Mouse (Mus musculus) ovary, postnatal 10 days (tissue): Measurements from ENCODE around the gene Smtnl2.
"Not testable (repeated sequence)": the region's sequence is repeated elsewhere in the genome, so short reads cannot be mapped to it uniquely, and the experiment has no call there.

Source experiments
- DNase-seq: peaks from one replicate; pipeline ENCODE4 v3.0.0; 2022; ENCODE audit warnings: low spot score

Gene Smtnl2

GRCm38 (mm10) chr11:72361385-72362346 lies 49.8 kb downstream of the Smtnl2 start:
- DNase-seq, result peak; percentile 32

- peak; percentile 65 for DNase-seq
These were observed 56.4 kb downstream of the Smtnl2 start for GRCm38 (mm10) chr11:72354971-72355728.

GRCm38 (mm10) chr11:72353186-72353585 lies 58.3 kb downstream of the Smtnl2 start:
- DNase-seq, result no peak

GRCm38 (mm10) chr11:72352272-72352671 lies 59.2 kb downstream of the Smtnl2 start:
- no peak for DNase-seq

GRCm38 (mm10) chr11:72349652-72350051 lies 61.9 kb downstream of the Smtnl2 start:
- no peak for DNase-seq

GRCm38 (mm10) chr11:72349016-72349415 lies 62.5 kb downstream of the Smtnl2 start:
- no peak for DNase-seq

GRCm38 (mm10) chr11:72348563-72348962 lies 63.0 kb downstream of the Smtnl2 start:
- no peak for DNase-seq

- DNase-seq, result no peak
These were observed 67.0 kb downstream of the Smtnl2 start for GRCm38 (mm10) chr11:72344486-72344885.

GRCm38 (mm10) chr11:72343904-72344303 lies 67.6 kb downstream of the Smtnl2 start:
- no peak for DNase-seq

- not testable (repeated sequence) for DNase-seq
These were observed 68.3 kb downstream of the Smtnl2 start for GRCm38 (mm10) chr11:72343238-72343625.

- DNase-seq, result peak; percentile 19
These were observed 68.8 kb downstream of the Smtnl2 start for GRCm38 (mm10) chr11:72342549-72343237.

GRCm38 (mm10) chr11:72339716-72340115 lies 71.8 kb downstream of the Smtnl2 start:
- no peak for DNase-seq
